Mouse (Mus musculus) cerebral cortex, adult 2 months (tissue): Measurements from ENCODE around the gene Olfr601.

Experiments used
- WGBS: fragments of 180-500 bp; shearing (Covaris S2); methylation state at CpG from one replicate; pipeline ENCODE4 v1.1.7; 2018; 5-methylcytosine and 5-hydroxymethylcytosine counted together

The Olfr601 gene

DNA sequence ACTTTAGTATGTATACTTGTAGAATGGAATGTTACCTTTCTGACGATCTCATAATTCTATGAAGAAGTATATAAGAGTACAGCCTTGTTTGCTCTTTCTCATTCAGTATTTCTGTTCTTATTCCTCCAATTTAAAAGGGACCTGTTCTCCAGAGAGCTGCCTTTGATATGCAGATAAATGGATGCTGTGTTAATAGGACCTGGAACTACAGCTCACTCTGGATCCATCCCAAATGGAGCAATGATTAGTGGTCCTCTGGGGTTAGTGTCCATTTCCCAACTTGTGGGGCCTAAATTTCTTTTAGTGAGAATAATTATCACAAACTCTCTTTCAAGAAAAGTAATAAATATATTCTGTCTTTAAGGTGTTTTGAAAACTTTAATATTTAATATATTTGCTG, at the start of gene Olfr601:
Gene Olfr601 (minus strand): TSS at position 101 of the 400 bp plus-strand sequence.
- WGBS: 86% methylated on average over 1 of the region's 1 CpGs

DNA sequence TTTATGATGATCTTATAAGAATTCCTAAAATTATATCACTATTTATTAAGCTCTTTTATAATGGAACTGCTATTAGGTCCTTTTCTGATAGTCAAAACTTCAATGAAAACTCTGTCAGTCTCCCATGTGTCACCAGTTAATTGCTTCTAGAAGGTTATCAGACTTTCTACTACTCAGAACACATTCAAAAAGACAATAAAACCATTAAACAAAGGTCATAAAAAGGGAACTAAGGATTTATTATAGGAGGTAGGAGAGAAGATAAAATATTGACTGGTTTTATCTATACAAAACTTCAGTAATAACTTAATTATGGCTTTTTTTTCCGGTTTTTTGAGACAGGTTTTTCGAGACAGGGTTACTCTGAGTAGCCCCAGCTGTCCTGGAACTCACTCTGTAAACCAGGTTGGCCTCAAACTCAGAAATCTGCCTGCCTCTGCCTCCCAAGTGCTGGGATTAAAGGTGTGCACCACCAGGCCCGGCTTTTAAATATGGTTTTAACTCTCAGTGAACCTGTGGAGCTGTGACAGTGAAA, 44.1 kb upstream of the Olfr601 start:
- WGBS: 67% methylated on average over 3 of the region's 3 CpGs

DNA sequence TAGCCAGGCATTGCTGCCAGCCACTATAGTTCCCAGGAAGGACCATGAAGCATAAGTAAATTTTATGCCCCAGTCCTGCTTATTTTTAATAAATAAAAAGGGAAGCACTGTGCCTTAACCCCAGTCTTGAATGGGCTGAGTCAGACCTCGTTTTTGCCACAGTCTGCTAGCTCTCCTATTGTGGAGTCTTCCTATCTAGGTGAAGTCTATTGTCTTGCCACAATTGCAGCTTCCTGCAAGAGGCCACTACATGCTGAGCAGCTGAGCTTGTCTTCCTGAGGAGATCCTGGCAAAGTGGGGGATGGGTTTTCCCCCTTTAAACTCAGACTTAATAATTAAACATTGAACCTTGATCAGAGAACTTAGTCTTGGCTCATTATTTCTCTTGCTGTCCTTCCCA, 36.5 kb upstream of the Olfr601 start:
- 21% methylated on average over 1 of the region's 1 CpGs for WGBS

DNA sequence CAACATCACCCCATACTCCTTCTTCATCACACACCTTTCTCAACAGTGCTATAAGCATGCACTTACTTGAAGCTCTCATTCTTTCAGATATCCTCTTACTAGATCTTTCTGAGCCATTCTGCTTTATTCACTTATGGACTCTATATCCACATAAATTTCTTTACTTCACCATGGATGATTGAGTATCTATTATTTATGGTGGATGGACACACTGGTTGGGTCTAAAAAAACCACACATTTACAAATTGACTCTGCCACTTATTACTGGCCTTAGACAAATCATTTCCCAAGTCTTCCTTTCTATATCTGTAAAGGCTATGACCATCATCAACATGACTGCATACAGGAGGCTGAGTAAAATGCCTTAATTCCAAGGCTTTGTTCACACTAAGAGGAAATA, 23.6 kb upstream of the Olfr601 start, which contains the start of gene Olfr603:
Gene Olfr603 (minus strand): TSS at position 101 of the 400 bp plus-strand sequence.

DNA sequence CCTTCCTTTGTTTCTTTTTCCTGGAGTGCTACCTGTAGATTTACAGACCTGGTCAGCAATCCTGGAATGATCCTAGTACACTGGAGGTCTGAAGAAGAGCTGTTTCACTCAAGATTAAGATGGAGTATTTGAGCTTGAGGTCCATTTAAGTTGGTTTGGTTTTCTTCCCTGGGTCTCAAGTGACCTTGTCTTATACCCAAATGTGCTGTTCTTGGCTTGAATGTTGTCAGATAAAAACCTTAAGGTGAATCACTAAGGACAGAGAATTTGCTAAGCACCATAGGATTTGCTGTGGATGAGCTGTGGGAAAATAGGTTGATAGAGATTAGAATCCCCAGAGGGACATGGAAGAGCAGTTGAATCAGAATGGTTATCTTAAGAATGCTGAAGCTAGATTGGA, 12.9 kb downstream of the Olfr601 start, which contains the start of gene Olfr600:
Gene Olfr600 (minus strand): TSS at position 101 of the 400 bp plus-strand sequence.

DNA sequence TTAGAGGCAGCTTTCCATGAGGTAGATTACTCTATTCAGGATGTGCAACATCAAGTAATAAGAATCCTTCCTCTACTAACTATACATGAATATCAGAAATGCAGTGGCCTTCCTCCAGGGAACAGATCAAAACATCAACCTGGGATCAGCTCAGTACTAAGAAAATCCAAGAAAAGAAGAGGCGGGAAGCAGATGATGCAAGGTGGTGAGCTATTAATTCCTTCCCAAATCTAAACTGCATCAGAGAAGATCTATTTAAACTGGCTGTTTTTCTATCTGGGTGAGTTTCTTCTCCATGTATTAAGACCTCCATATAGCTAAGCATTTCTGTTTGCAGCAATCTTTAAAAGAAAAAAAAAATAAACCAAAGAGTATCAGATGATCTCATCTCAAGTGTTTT, 26.8 kb downstream of the Olfr601 start, which contains the start of gene Olfr599:
Gene Olfr599 (plus strand): TSS at position 301 of the 400 bp plus-strand sequence.
- WGBS: 72% methylated on average over 1 of the region's 1 CpGs

DNA sequence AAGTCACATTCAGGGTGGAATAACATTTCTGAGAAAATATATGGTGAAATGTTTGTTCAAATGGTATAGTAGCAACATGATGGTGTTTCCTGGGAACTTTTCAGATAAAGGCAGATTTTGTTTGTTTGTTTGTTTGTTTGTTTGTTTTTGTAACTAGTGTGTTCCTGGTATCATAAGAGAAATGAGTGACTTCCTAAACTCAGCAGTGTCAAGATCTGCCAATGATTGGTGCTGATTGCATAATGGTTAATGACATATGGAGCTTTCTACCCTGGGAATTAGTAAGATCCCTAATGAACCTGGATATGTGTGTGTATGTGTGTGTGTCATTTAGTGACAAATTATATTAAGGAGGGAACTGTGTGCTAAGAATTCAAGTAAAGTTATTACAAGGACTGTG, 39.2 kb downstream of the Olfr601 start, which contains the start of gene Olfr598:
Gene Olfr598 (plus strand): TSS at position 301 of the 400 bp plus-strand sequence.

DNA sequence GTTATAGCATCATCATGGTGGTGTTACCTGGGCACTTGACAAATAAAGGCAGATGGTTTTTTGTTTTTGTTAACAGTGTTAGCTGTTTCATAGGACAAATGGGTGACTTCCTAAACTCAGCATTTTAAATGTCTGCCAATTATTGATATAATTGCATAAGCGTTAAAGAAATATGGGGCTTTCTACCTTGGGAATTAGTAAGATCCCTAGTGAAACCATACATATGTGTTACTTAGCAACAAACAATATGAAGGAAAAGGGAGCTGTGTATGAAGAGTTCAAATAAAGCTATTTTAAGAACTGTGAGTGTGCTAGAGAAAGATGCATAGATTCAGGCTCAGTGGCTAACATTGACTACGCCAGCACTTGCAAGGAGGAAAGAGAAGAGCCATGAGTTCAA, 46.4 kb downstream of the Olfr601 start, which contains the start of gene Olfr597:
Gene Olfr597 (plus strand): TSS at position 301 of the 400 bp plus-strand sequence.
- 85% methylated on average over 2 of the region's 2 CpGs for WGBS
